Mouse (Mus musculus) CH12.LX (cell line): Measurements from ENCODE around the gene Atxn7l1.

Experiments
- CHD1 ChIP-seq: IDR thresholded peaks from 2 replicates; pipeline ENCODE4 v1.6.1; 2012; ENCODE audit warnings: low read depth, low read length, improper control_type of control experiment, inconsistent platforms
- CTCF ChIP-seq, 2 experiments: IDR thresholded peaks in 1 of 2; conservative IDR thresholded peaks in 1 of 2; 2 replicates each; pipeline ENCODE4 v1.5.1; 2011 to 2012; ENCODE audit warnings: low read depth in 2 of 2, low read length in 2 of 2, improper control_type of control experiment in 1 of 2, inconsistent platforms in 1 of 2, mild to moderate bottlenecking in 1 of 2, moderate library complexity in 1 of 2
- ELF1 ChIP-seq: IDR thresholded peaks from 2 replicates; pipeline ENCODE4 v1.6.1; 2014; ENCODE audit warnings: low read depth, mild to moderate bottlenecking, inconsistent platforms, low read length, improper control_type of control experiment
- ETS1 ChIP-seq: conservative IDR thresholded peaks from 2 replicates; pipeline ENCODE4 v1.6.1; 2012; ENCODE audit warnings: low read depth, mild to moderate bottlenecking, inconsistent platforms, low read length, improper control_type of control experiment, moderate library complexity
- MYC ChIP-seq: IDR thresholded peaks from 2 replicates; pipeline ENCODE4 v1.6.1; 2011; ENCODE audit warnings: low read depth, mild to moderate bottlenecking, improper control_type of control experiment, low read length
- NRF1 ChIP-seq: IDR thresholded peaks from 2 replicates; pipeline ENCODE4 v1.6.1; 2014; ENCODE audit warnings: low read depth, mild to moderate bottlenecking, inconsistent platforms, low read length, improper control_type of control experiment, moderate library complexity
- POLR2A ChIP-seq: IDR thresholded peaks from 2 replicates; pipeline ENCODE4 v1.6.1; 2011; ENCODE audit warnings: low read depth, mild to moderate bottlenecking, improper control_type of control experiment, low read length
- RCOR1 ChIP-seq: conservative IDR thresholded peaks from 2 replicates; pipeline ENCODE4 v1.6.1; 2012; ENCODE audit warnings: low read depth, mild to moderate bottlenecking, inconsistent platforms, low read length, improper control_type of control experiment
- SIN3A ChIP-seq: IDR thresholded peaks from 2 replicates; pipeline ENCODE4 v1.6.1; 2012; ENCODE audit warnings: low read length, improper control_type of control experiment, inconsistent platforms
- TBP ChIP-seq: conservative IDR thresholded peaks from 2 replicates; pipeline ENCODE4 v1.6.1; 2011; ENCODE audit warnings: low read depth, low read length, improper control_type of control experiment
- UBTF ChIP-seq: IDR thresholded peaks from 2 replicates; pipeline ENCODE4 v1.6.1; 2012; ENCODE audit warnings: low read depth, mild to moderate bottlenecking, inconsistent platforms, low read length, improper control_type of control experiment, moderate library complexity
- USF1 ChIP-seq: IDR thresholded peaks from 2 replicates; pipeline ENCODE4 v1.6.1; 2014; ENCODE audit warnings: low read depth, mild to moderate bottlenecking, inconsistent platforms, low read length, improper control_type of control experiment

DNA sequence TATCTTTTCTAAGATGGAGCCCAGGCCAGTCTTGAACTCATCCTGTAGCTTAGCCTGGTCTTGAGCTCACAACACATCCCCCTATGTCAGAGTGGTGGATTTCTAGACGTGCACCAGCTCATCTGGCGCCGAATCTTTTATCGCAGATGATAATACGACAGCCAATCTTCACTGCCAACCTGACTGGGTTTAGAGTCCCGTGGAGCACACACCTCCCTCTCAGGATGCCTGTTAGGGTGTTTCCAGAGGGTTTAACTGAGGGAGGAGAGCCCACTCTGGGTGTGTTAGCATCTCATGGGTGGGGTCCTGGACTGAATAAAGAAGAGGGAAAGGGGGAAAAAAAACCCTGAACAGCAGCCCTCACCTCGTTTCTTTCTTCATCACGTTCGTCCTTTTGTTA, 124.9 kb downstream of the Atxn7l1 start:
- TF ChIP-seq CTCF (conservative IDR thresholded peaks at IDR 0.05 in 1 of 2, IDR thresholded peaks at IDR 0.05 in 1 of 2; ENCODE audit: low read depth in 2 of 2, low read length in 2 of 2) (no peak), UBTF (no peak), SIN3A (no peak), CHD1 (no peak), POLR2A (no peak), ELF1 (no peak), RCOR1 (no peak), NRF1 (no peak), USF1 (no peak), TBP (no peak), ETS1 (no peak), MYC (no peak)
